Mouse (Mus musculus): ENCODE data around the gene Bcl6. TPM values are rescaled to one million over a fixed set of nuclear protein-coding genes. Genes with fewer than 3 reads are reported as not detected.

The Bcl6 gene
- polyA plus RNA-seq, 1 experiment from 2014 or later = 0.23 TPM

DNA sequence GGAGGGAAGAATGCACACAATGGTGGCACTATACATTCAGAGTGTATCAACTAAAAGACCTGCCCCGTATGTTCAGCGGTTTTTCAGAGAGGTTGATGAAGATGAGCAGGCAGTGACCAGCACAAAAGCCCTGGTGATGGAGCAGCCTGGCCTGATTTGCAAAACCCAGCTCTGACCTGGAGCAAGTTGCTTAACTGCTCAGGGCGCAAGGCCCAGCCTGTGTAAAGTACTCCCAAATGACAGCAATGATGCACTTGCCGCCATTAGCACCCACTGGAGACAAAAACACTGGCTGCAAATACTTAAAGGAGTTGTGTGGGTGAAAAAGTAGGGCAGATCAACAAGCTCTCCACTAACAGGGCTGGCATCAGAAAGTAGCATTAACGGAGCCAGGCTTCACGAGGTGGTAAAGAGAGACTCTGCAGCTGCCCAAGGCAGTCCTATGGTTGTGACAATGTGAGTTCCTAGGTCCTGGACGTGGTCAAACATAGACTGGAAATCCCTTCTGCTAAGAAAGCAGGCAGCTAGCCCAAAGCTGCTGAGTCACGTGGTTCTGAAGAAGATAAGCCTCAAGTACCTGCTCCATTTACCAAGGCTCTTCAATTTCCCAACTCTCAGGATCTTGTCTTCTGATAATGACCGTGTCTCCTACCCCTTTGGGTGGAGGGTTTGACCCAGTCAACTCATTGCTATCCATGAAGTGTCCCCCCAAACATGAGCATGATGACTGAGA is 14.9 kb downstream of the Bcl6 start:
- Histone ChIP-seq H3K27ac (replicated peaks) (no peak overlapping the region), H3K9me3 (ENCODE audit: control insufficient read depth, low read length) (no peaks in the 10 kb centered on the region), H3K4me1 (replicated peaks; ENCODE audit: control insufficient read depth, insufficient read depth) (no peaks in the 10 kb centered on the region), H3K27me3 (ENCODE audit: control insufficient read depth, insufficient read depth, low read length) (no peaks in the 10 kb centered on the region), H3K4me2 (replicated peaks; ENCODE audit: low read depth) (no peak overlapping the region), H3K4me3 (ENCODE audit: low read depth, low read length) (no peak overlapping the region), H3K36me3 (ENCODE audit: control insufficient read depth, insufficient read depth, low read length) (no peaks in the 10 kb centered on the region; the same call in 1 of the 2 replicates), H3K9ac (ENCODE audit: low read length) (no peak overlapping the region)
- TF ChIP-seq EP300 (optimal IDR thresholded peaks at IDR 0.05) (no peak), CTCF (IDR thresholded peaks at IDR 0.05; ENCODE audit: low read depth) (no peak)
- no peak for ATAC-seq (ENCODE audit: low FRiP score, low TSS enrichment)
- 88% methylated on average over 9 of the region's 9 CpGs for WGBS
- no peak for DNase-seq (ENCODE audit: low spot score)

DNA sequence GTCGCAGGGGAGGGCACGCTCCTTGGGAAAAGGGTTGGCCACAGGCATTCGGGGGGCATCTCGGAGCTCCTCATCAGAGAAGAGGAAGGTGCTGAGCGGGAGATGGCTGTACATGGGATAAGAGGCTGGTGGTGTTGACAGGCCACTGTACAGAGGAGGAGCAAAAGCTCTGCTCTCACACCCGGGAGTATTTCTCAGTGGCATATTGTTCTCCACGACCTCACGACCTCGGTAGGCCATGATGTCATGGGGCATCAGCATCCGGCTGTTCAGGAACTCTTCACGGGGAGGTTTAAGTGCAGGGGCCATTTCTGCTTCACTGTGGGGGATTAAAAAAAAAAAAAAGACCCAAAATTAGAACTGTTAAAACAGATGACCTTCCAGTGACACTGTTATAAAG is 15.8 kb downstream of the Bcl6 start:
- no peaks in the 10 kb centered on the region; the same call in 1 of the 2 replicates for H3K36me3 ChIP-seq (ENCODE audit: control insufficient read depth, insufficient read depth, low read length)
- H3K4me1 ChIP-seq (replicated peaks; ENCODE audit: control insufficient read depth, insufficient read depth) = no peaks in the 10 kb centered on the region
- no peak overlapping the region for H3K9ac ChIP-seq (ENCODE audit: low read length)
- H3K4me3 ChIP-seq (ENCODE audit: low read depth, low read length) = no peak overlapping the region
- no peaks in the 10 kb centered on the region for H3K27me3 ChIP-seq (ENCODE audit: control insufficient read depth, insufficient read depth, low read length)
- no peak overlapping the region for H3K4me2 ChIP-seq (replicated peaks; ENCODE audit: low read depth)
- no peak for TF ChIP-seq EP300 (optimal IDR thresholded peaks at IDR 0.05)
- no peak for TF ChIP-seq CTCF (IDR thresholded peaks at IDR 0.05; ENCODE audit: low read depth)
- H3K9me3 ChIP-seq (ENCODE audit: control insufficient read depth, low read length) = no peaks in the 10 kb centered on the region
- ATAC-seq (ENCODE audit: low FRiP score, low TSS enrichment) = no peak
- DNase-seq (ENCODE audit: low spot score) = no peak
- no peak overlapping the region for H3K27ac ChIP-seq (replicated peaks)
- 82% methylated on average over 11 of the region's 11 CpGs for WGBS

DNA sequence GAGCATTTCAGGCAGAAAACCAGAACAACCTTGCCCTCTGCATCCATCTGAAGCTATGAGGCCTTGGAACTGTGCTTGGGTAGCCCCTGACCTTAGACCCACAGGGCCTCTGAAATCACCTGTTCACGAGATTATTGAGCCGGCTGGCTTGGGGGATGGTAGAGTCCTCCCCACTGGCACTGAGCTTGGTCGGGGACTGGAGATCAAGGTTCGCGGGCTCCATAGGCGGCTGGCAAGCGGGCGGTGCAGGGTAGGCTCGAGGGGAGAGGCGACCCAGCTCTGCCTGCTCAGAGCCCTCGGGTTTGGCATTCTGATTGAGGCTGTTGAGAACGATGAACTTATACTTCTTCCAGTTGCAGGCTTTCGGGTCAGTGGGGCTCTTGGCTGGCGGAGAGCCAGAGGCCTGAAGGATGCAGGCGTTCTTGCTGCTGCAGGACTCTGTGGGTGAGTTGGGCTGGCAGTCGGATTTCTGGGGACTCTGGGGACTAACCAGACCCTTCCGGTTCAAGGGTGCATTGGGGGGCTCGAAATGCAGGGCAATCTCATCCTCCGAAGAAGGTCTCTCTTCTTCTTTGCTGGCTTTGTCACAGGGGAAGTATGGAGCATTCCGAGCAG is 16.4 kb downstream of the Bcl6 start:
- no peak overlapping the region for H3K4me3 ChIP-seq (ENCODE audit: low read depth, low read length)
- no peak overlapping the region for H3K9ac ChIP-seq (ENCODE audit: low read length)
- WGBS = 81% methylated on average over 20 of the region's 20 CpGs

DNA sequence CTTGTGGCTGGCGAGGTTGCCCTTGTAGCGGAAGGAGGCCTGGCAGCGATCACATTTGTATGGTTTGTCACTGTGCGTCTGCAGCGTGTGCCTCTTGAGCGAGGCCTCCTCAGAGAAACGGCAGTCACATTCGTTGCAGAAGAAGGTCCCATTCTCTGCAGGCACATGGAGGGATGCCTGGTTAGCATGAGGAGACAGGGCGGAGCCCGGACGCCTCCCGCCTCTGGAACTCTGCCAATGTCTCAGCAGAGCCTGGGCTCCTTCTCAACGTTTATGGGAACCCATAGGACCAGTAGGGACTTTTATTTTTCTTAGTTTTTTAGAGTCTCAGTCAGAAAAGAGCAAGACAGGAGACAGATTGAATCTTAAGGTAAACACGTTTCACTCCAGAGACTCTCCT is 18.7 kb downstream of the Bcl6 start:
- no peak overlapping the region for H3K27ac ChIP-seq (replicated peaks)
- 52% methylated on average over 14 of the region's 14 CpGs for WGBS
- no peak for ATAC-seq (ENCODE audit: low FRiP score, low TSS enrichment)

More for the DNA sequence above, 16.4 kb downstream of the Bcl6 start:
- no peak overlapping the region for H3K27ac ChIP-seq (replicated peaks)
- no peaks in the 10 kb centered on the region; the same call in 1 of the 2 replicates for H3K36me3 ChIP-seq (ENCODE audit: control insufficient read depth, insufficient read depth, low read length)
- H3K4me1 ChIP-seq (replicated peaks; ENCODE audit: control insufficient read depth, insufficient read depth) = no peaks in the 10 kb centered on the region
- H3K9me3 ChIP-seq (ENCODE audit: control insufficient read depth, low read length) = no peaks in the 10 kb centered on the region
- TF ChIP-seq EP300 (optimal IDR thresholded peaks at IDR 0.05) = no peak
- no peak for TF ChIP-seq CTCF (IDR thresholded peaks at IDR 0.05; ENCODE audit: low read depth)
- DNase-seq (ENCODE audit: low spot score) = no peak
- H3K4me2 ChIP-seq (replicated peaks; ENCODE audit: low read depth) = no peak overlapping the region
- ATAC-seq (ENCODE audit: low FRiP score, low TSS enrichment) = 0 out of 2 replicates have a peak, but pooled peaks have one; percentile 21
- H3K27me3 ChIP-seq (ENCODE audit: control insufficient read depth, insufficient read depth, low read length) = no peaks in the 10 kb centered on the region

DNA sequence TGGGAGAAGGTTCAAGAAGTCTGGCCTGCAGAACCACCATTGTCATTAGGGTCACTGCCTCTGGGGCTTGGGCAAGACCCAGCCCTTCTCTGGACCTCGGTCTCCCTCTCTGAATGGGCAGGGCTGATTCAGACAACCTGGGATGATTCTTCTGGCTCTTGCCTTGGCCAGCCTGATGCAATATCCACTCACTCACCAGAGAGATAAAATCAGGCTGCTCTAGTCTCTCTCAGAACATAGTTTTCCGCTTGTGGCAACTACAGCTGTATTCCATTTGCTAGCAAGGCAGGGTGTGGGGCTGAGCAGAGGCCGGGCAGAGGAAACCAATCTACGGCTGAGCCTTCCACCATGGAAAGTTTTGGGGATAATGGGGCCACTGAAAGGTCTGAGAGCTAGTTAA is 19.8 kb downstream of the Bcl6 start:
- DNase-seq (ENCODE audit: low spot score) (no peak), ATAC-seq (ENCODE audit: low FRiP score, low TSS enrichment) (no peak)
- no peak overlapping the region for H3K9ac ChIP-seq (ENCODE audit: low read length)
- no peak overlapping the region for H3K4me3 ChIP-seq (ENCODE audit: low read depth, low read length)
- no peak overlapping the region for H3K27ac ChIP-seq (replicated peaks)
- 82% methylated on average over 4 of the region's 4 CpGs for WGBS
- H3K36me3 ChIP-seq (ENCODE audit: control insufficient read depth, insufficient read depth, low read length) = no peaks in the 10 kb centered on the region; the same call in 1 of the 2 replicates
- no peak overlapping the region for H3K4me2 ChIP-seq (replicated peaks; ENCODE audit: low read depth)
- no peaks in the 10 kb centered on the region for H3K9me3 ChIP-seq (ENCODE audit: control insufficient read depth, low read length)
- no peaks in the 10 kb centered on the region for H3K27me3 ChIP-seq (ENCODE audit: control insufficient read depth, insufficient read depth, low read length)
- H3K4me1 ChIP-seq (replicated peaks; ENCODE audit: control insufficient read depth, insufficient read depth) = no peaks in the 10 kb centered on the region
- TF ChIP-seq EP300 (optimal IDR thresholded peaks at IDR 0.05) (no peak), CTCF (IDR thresholded peaks at IDR 0.05; ENCODE audit: low read depth) (no peak)

More for the DNA sequence above, 18.7 kb downstream of the Bcl6 start:
- Histone ChIP-seq H3K4me3 (ENCODE audit: low read depth, low read length) (no peak overlapping the region), H3K36me3 (ENCODE audit: control insufficient read depth, insufficient read depth, low read length) (no peaks in the 10 kb centered on the region; the same call in 1 of the 2 replicates), H3K27me3 (ENCODE audit: control insufficient read depth, insufficient read depth, low read length) (no peaks in the 10 kb centered on the region), H3K4me1 (replicated peaks; ENCODE audit: control insufficient read depth, insufficient read depth) (no peaks in the 10 kb centered on the region), H3K9ac (ENCODE audit: low read length) (no peak overlapping the region), H3K9me3 (ENCODE audit: control insufficient read depth, low read length) (no peaks in the 10 kb centered on the region), H3K4me2 (replicated peaks; ENCODE audit: low read depth) (no peak overlapping the region)
- TF ChIP-seq EP300 (optimal IDR thresholded peaks at IDR 0.05) = no peak
- no peak for TF ChIP-seq CTCF (IDR thresholded peaks at IDR 0.05; ENCODE audit: low read depth)
- peak; percentile 31 for DNase-seq (ENCODE audit: low spot score)

DNA sequence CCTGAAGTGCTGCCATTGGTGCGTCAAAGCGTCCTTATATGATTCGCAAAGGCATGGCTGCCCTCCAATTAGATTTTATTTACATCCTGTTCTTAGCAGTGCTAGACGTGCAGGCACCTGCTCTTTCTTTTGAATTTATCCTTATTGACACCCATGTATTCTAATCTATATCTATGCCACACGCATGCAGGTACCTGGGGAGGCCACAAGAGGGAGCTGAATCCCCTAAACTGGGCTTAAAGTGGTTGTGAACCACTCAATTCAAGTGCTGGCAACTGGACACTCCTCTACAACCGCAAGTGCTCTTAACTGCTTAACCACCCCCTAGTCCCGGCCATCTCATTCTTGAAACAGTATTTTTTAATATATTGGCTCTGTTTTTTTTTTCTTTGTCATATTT is 21.4 kb downstream of the Bcl6 start:
- no peak for ATAC-seq (ENCODE audit: low FRiP score, low TSS enrichment)

More for the DNA sequence above, 21.4 kb downstream of the Bcl6 start:
- Histone ChIP-seq H3K36me3 (ENCODE audit: control insufficient read depth, insufficient read depth, low read length) (no peaks in the 10 kb centered on the region; the same call in 1 of the 2 replicates), H3K4me2 (replicated peaks; ENCODE audit: low read depth) (no peak overlapping the region), H3K4me1 (replicated peaks; ENCODE audit: control insufficient read depth, insufficient read depth) (no peaks in the 10 kb centered on the region), H3K9me3 (ENCODE audit: control insufficient read depth, low read length) (no peaks in the 10 kb centered on the region), H3K27me3 (ENCODE audit: control insufficient read depth, insufficient read depth, low read length) (no peaks in the 10 kb centered on the region), H3K4me3 (ENCODE audit: low read depth, low read length) (no peak overlapping the region), H3K27ac (replicated peaks) (no peak overlapping the region), H3K9ac (ENCODE audit: low read length) (no peak overlapping the region)
- TF ChIP-seq EP300 (optimal IDR thresholded peaks at IDR 0.05) (no peak), CTCF (IDR thresholded peaks at IDR 0.05; ENCODE audit: low read depth) (peak; percentile 61)
- 80% methylated on average over 7 of the region's 7 CpGs for WGBS
- DNase-seq (ENCODE audit: low spot score) = no peak
